13 mouse cellular contexts compared by ENCODE assay signal in genomic region chr5:96913711-96914110, GRCm38 (mm10).
DNase-seq lines count a peak whose midpoint lies in the region; ATAC-seq and TF ChIP-seq lines count a peak whose summit lies in the region.
"Had no signal": no experiment of that assay in that cellular context is flagged by ENCODE, and none has a peak within 500 bp of the region (broad histone marks: within the 10 kb centered on the region; RNA-seq: fewer than 3 reads in every experiment).

No protein-coding gene starts in this region.

- no peaks in the 10 kb centered on the region for H3K27me3 ChIP-seq in heart, embryonic 13.5 days (replicated peaks)
- no peaks in the 10 kb centered on the region for H3K27me3 ChIP-seq in MEL (ENCODE audit: control insufficient read depth in 1 of 2, insufficient read depth in 2 of 2, low read length in 2 of 2)
- no peaks in the 10 kb centered on the region for H3K27me3 ChIP-seq in liver, embryonic 11.5 days (replicated peaks; ENCODE audit: control insufficient read depth, insufficient read depth, low read length)
- H3K27me3 ChIP-seq in forebrain, embryonic 15.5 days: no peaks in the 10 kb centered on the region
- H3K27me3 ChIP-seq: hindbrain, embryonic 15.5 days; Patski had no signal

- TF ChIP-seq CTCF in layer of hippocampus, adult 2 months (conservative IDR thresholded peaks at IDR 0.05): no peak
- no peak for TF ChIP-seq CTCF in MEL (IDR thresholded peaks at IDR 0.05 in 2 of 3, conservative IDR thresholded peaks at IDR 0.05 in 1 of 3; ENCODE audit: control insufficient read depth in 1 of 3, insufficient read depth in 1 of 3, low read depth in 2 of 3, low read length in 3 of 3, poor library complexity in 1 of 3, severe bottlenecking in 1 of 3)

- no peaks in the 10 kb centered on the region for H3K9me3 ChIP-seq in heart, embryonic 13.5 days
- no peaks in the 10 kb centered on the region for H3K9me3 ChIP-seq in MEL (replicated peaks; ENCODE audit: insufficient read depth, low read length)
- no peaks in the 10 kb centered on the region for H3K9me3 ChIP-seq in liver, embryonic 11.5 days (ENCODE audit: control insufficient read depth, low read length)
- no peaks in the 10 kb centered on the region for H3K9me3 ChIP-seq in forebrain, embryonic 15.5 days
- H3K9me3 ChIP-seq: hindbrain, embryonic 15.5 days had no signal

- no peak for DNase-seq in heart, adult 9 months (ENCODE audit: low spot score in 2 of 2)
- DNase-seq in layer of hippocampus, adult 2 months (ENCODE audit: low spot score in 2 of 2): no peak
- DNase-seq in layer of hippocampus, adult 9-10 months (ENCODE audit: low spot score): no peak
- no peak for DNase-seq in MEL (ENCODE audit: low read depth, low spot score)
- no peak for DNase-seq in liver, embryonic 11.5 days (ENCODE audit: low spot score)
- DNase-seq in urinary bladder, adult 18-20 months (ENCODE audit: low spot score in 2 of 2): no peak
- DNase-seq: adrenal gland, adult 2 months; right cerebral cortex, postnatal 25 days had no signal

- H3K4me3 ChIP-seq in heart, embryonic 13.5 days: no peak overlapping the region
- no peak overlapping the region for H3K4me3 ChIP-seq in layer of hippocampus, adult 2 months
- no peak overlapping the region for H3K4me3 ChIP-seq in MEL (ENCODE audit: control insufficient read depth in 1 of 2, insufficient read depth in 1 of 2, low read depth in 2 of 2, low read length in 2 of 2)
- H3K4me3 ChIP-seq in liver, embryonic 11.5 days (ENCODE audit: low read depth, low read length): no peak overlapping the region
- no peak overlapping the region for H3K4me3 ChIP-seq in forebrain, embryonic 15.5 days
- H3K4me3 ChIP-seq: erythroblast, embryonic 14.5 days; hindbrain, embryonic 15.5 days had no signal

- 41% methylated on average over 1 of the region's 1 CpGs for WGBS in heart, embryonic 13.5 days
- 48% methylated on average over 1 of the region's 1 CpGs for WGBS in liver, embryonic 11.5 days
- 69% methylated on average over 1 of the region's 1 CpGs for WGBS in forebrain, embryonic 15.5 days

- TF ChIP-seq RAD21 in MEL (IDR thresholded peaks at IDR 0.05; ENCODE audit: low read depth, low read length): no peak

- H3K36me3 ChIP-seq in heart, embryonic 13.5 days: no peaks in the 10 kb centered on the region
- H3K36me3 ChIP-seq in MEL (ENCODE audit: control insufficient read depth in 1 of 2, insufficient read depth in 2 of 2, low read length in 2 of 2): peaks cover 0 to 66% of the 10 kb centered on the region in 2 experiments; a peak in 2 of 4 replicates
- no peaks in the 10 kb centered on the region for H3K36me3 ChIP-seq in liver, embryonic 11.5 days (ENCODE audit: control insufficient read depth, insufficient read depth, low read length)
- no peaks in the 10 kb centered on the region for H3K36me3 ChIP-seq in forebrain, embryonic 15.5 days
- H3K36me3 ChIP-seq: hindbrain, embryonic 15.5 days had no signal

- no peak for ATAC-seq in heart, embryonic 13.5 days (ENCODE audit: extremely low read depth, insufficient number of reproducible peaks, low FRiP score, low TSS enrichment)
- no peak for ATAC-seq in liver, embryonic 11.5 days (replicated peaks; ENCODE audit: low FRiP score)
- ATAC-seq in forebrain, embryonic 15.5 days (replicated peaks): no peak
- ATAC-seq: Patski had no signal

- peaks cover 46% of the 10 kb centered on the region for H3K4me1 ChIP-seq in heart, embryonic 13.5 days
- H3K4me1 ChIP-seq in MEL (ENCODE audit: control insufficient read depth in 1 of 2, insufficient read depth in 2 of 2, low read length in 2 of 2): peaks cover 21 to 57% of the 10 kb centered on the region in 2 experiments
- H3K4me1 ChIP-seq in liver, embryonic 11.5 days (replicated peaks; ENCODE audit: control insufficient read depth, insufficient read depth, low read length): peaks cover 48% of the 10 kb centered on the region
- no peaks in the 10 kb centered on the region for H3K4me1 ChIP-seq in forebrain, embryonic 15.5 days

- no peaks in the 10 kb centered on the region; the same call in 1 of the 2 replicates for H3K79me2 ChIP-seq in MEL (ENCODE audit: control insufficient read depth, insufficient read depth, low read length, poor library complexity)

- no peak for TF ChIP-seq POLR2A in MEL (IDR thresholded peaks at IDR 0.05; ENCODE audit: control insufficient read depth in 1 of 2, insufficient read depth in 1 of 2, low read depth in 1 of 2, low read length in 2 of 2, poor library complexity in 1 of 2)

- no peak overlapping the region for H3K4me2 ChIP-seq in heart, embryonic 13.5 days
- H3K4me2 ChIP-seq in liver, embryonic 11.5 days: peak overlapping the region; percentile 1; the same call in 1 of the 2 replicates
- H3K4me2 ChIP-seq in forebrain, embryonic 15.5 days (replicated peaks): no peak overlapping the region
- H3K4me2 ChIP-seq: hindbrain, embryonic 15.5 days had no signal

- TF ChIP-seq EP300 in MEL (IDR thresholded peaks at IDR 0.05; ENCODE audit: low read depth in 1 of 2, low read length in 2 of 2): no peak

- H3K27ac ChIP-seq in heart, embryonic 13.5 days (replicated peaks): peak overlapping the region; percentile 53; the same call in 1 of the 2 replicates
- H3K27ac ChIP-seq in layer of hippocampus, adult 2 months: peak overlapping the region; percentile 56
- H3K27ac ChIP-seq in MEL (ENCODE audit: control insufficient read depth, low read depth, low read length): peak overlapping the region; percentile 44
- peak overlapping the region; percentile 19 for H3K27ac ChIP-seq in liver, embryonic 11.5 days (ENCODE audit: low read depth, low read length)
- no peak overlapping the region for H3K27ac ChIP-seq in forebrain, embryonic 15.5 days (replicated peaks)
- H3K27ac ChIP-seq: hindbrain, embryonic 15.5 days had no signal

- H3K9ac ChIP-seq in heart, embryonic 13.5 days: no peak overlapping the region
- H3K9ac ChIP-seq in MEL (ENCODE audit: control insufficient read depth, low read depth, low read length, poor library complexity, severe bottlenecking): no peak overlapping the region
- H3K9ac ChIP-seq in liver, embryonic 11.5 days (ENCODE audit: low read depth, low read length): no peak overlapping the region
- H3K9ac ChIP-seq in forebrain, embryonic 15.5 days (replicated peaks): no peak overlapping the region
- H3K9ac ChIP-seq: hindbrain, embryonic 15.5 days had no signal

TF ChIP-seq in MEL, 35 proteins besides CTCF, POLR2A, EP300 and RAD21:
- TF ChIP-seq ELF1 (IDR thresholded peaks at IDR 0.05; ENCODE audit: low read depth, low read length) (no peak), MEF2A (IDR thresholded peaks at IDR 0.05; ENCODE audit: extremely low read depth, insufficient replicate concordance, low read depth, low read length, poor library complexity, severe bottlenecking) (no peak), NRF1 (IDR thresholded peaks at IDR 0.05; ENCODE audit: insufficient read depth, low read depth, low read length, poor library complexity, severe bottlenecking) (no peak), ZC3H11A (IDR thresholded peaks at IDR 0.05; ENCODE audit: low read depth, low read length) (no peak), RCOR1 (IDR thresholded peaks at IDR 0.05; ENCODE audit: low read depth, low read length) (no peak), ZKSCAN1 (IDR thresholded peaks at IDR 0.05; ENCODE audit: low read depth, low read length) (no peak), MAFK (IDR thresholded peaks at IDR 0.05; ENCODE audit: borderline replicate concordance, low read depth, low read length) (no peak), TBP (IDR thresholded peaks at IDR 0.05; ENCODE audit: low read depth, low read length) (no peak)
